Mouse (Mus musculus): ENCODE measurements around the gene Atg7. TPM values are rescaled to one million over a fixed set of nuclear protein-coding genes. Genes with fewer than 3 reads are reported as not detected.

Gene Atg7
- polyA plus RNA-seq, 1 experiment from 2014 or later = 13.5 TPM

GRCm38 (mm10) chr6:114857996-114858721 lies 215.3 kb downstream of the Atg7 start:
- Histone ChIP-seq H3K27ac (ENCODE audit: low read depth, low read length) (no peak overlapping the region), H3K27me3 (ENCODE audit: control insufficient read depth, insufficient read depth, low read length) (no peaks in the 10 kb centered on the region), H3K4me3 (ENCODE audit: low read depth, low read length) (no peak overlapping the region), H3K9me3 (ENCODE audit: control insufficient read depth, low read length) (no peaks in the 10 kb centered on the region), H3K36me3 (ENCODE audit: control insufficient read depth, insufficient read depth, low read length) (no peaks in the 10 kb centered on the region), H3K9ac (ENCODE audit: low read depth, low read length) (no peak overlapping the region), H3K4me2 (replicated peaks; ENCODE audit: low read depth, low read length) (no peak overlapping the region), H3K4me1 (replicated peaks; ENCODE audit: control insufficient read depth, insufficient read depth, low read length) (no peaks in the 10 kb centered on the region)
- WGBS = 87% methylated on average over 3 of the region's 3 CpGs
- DNase-seq (ENCODE audit: low spot score) (no peak), ATAC-seq (ENCODE audit: low FRiP score) (no peak)

GRCm38 (mm10) chr6:114858722-114859053 lies 215.8 kb downstream of the Atg7 start:
- Histone ChIP-seq H3K4me2 (replicated peaks; ENCODE audit: low read depth, low read length) (no peak overlapping the region), H3K4me1 (replicated peaks; ENCODE audit: control insufficient read depth, insufficient read depth, low read length) (no peaks in the 10 kb centered on the region), H3K9me3 (ENCODE audit: control insufficient read depth, low read length) (no peaks in the 10 kb centered on the region), H3K4me3 (ENCODE audit: low read depth, low read length) (no peak overlapping the region), H3K27me3 (ENCODE audit: control insufficient read depth, insufficient read depth, low read length) (no peaks in the 10 kb centered on the region), H3K27ac (ENCODE audit: low read depth, low read length) (no peak overlapping the region), H3K36me3 (ENCODE audit: control insufficient read depth, insufficient read depth, low read length) (no peaks in the 10 kb centered on the region), H3K9ac (ENCODE audit: low read depth, low read length) (no peak overlapping the region)
- ATAC-seq (ENCODE audit: low FRiP score) (no peak), DNase-seq (ENCODE audit: low spot score) (no peak)
- WGBS = 90% methylated on average over 4 of the region's 4 CpGs

- H3K36me3 ChIP-seq (ENCODE audit: control insufficient read depth, insufficient read depth, low read length) = no peaks in the 10 kb centered on the region
- WGBS = 91% methylated on average over 14 of the region's 14 CpGs
- H3K4me1 ChIP-seq (replicated peaks; ENCODE audit: control insufficient read depth, insufficient read depth, low read length) = no peaks in the 10 kb centered on the region
Measured at GRCm38 (mm10) chr6:114860677-114861568, 218.0 kb downstream of the Atg7 start.

GRCm38 (mm10) chr6:114861591-114861990 lies 218.7 kb downstream of the Atg7 start:
- DNase-seq (ENCODE audit: low spot score) = no peak
- no peaks in the 10 kb centered on the region for H3K4me1 ChIP-seq (replicated peaks; ENCODE audit: control insufficient read depth, insufficient read depth, low read length)
- no peak overlapping the region for H3K4me3 ChIP-seq (ENCODE audit: low read depth, low read length)
- H3K27me3 ChIP-seq (ENCODE audit: control insufficient read depth, insufficient read depth, low read length) = no peaks in the 10 kb centered on the region
- no peak overlapping the region for H3K4me2 ChIP-seq (replicated peaks; ENCODE audit: low read depth, low read length)
- 73% methylated on average over 9 of the region's 9 CpGs for WGBS
- H3K27ac ChIP-seq (ENCODE audit: low read depth, low read length) = no peak overlapping the region
- no peak for ATAC-seq (ENCODE audit: low FRiP score)
- H3K36me3 ChIP-seq (ENCODE audit: control insufficient read depth, insufficient read depth, low read length) = no peaks in the 10 kb centered on the region
- H3K9me3 ChIP-seq (ENCODE audit: control insufficient read depth, low read length) = no peaks in the 10 kb centered on the region
- H3K9ac ChIP-seq (ENCODE audit: low read depth, low read length) = no peak overlapping the region

More at GRCm38 (mm10) chr6:114860677-114861568, 218.0 kb downstream of the Atg7 start:
- Histone ChIP-seq H3K27ac (ENCODE audit: low read depth, low read length) (no peak overlapping the region), H3K27me3 (ENCODE audit: control insufficient read depth, insufficient read depth, low read length) (no peaks in the 10 kb centered on the region), H3K9ac (ENCODE audit: low read depth, low read length) (no peak overlapping the region), H3K4me3 (ENCODE audit: low read depth, low read length) (no peak overlapping the region), H3K4me2 (replicated peaks; ENCODE audit: low read depth, low read length) (no peak overlapping the region), H3K9me3 (ENCODE audit: control insufficient read depth, low read length) (no peaks in the 10 kb centered on the region)
- ATAC-seq (ENCODE audit: low FRiP score) (no peak), DNase-seq (ENCODE audit: low spot score) (no peak)

- no peaks in the 10 kb centered on the region for H3K36me3 ChIP-seq (ENCODE audit: control insufficient read depth, insufficient read depth, low read length)
Measured at GRCm38 (mm10) chr6:114862046-114862445, 219.1 kb downstream of the Atg7 start.

GRCm38 (mm10) chr6:114863501-114863900 lies 220.6 kb downstream of the Atg7 start:
- ATAC-seq (ENCODE audit: low FRiP score) (no peak), DNase-seq (ENCODE audit: low spot score) (no peak)
- Histone ChIP-seq H3K4me1 (replicated peaks; ENCODE audit: control insufficient read depth, insufficient read depth, low read length) (no peaks in the 10 kb centered on the region), H3K36me3 (ENCODE audit: control insufficient read depth, insufficient read depth, low read length) (no peaks in the 10 kb centered on the region), H3K9ac (ENCODE audit: low read depth, low read length) (no peak overlapping the region), H3K4me2 (replicated peaks; ENCODE audit: low read depth, low read length) (no peak overlapping the region), H3K27ac (ENCODE audit: low read depth, low read length) (no peak overlapping the region), H3K27me3 (ENCODE audit: control insufficient read depth, insufficient read depth, low read length) (no peaks in the 10 kb centered on the region), H3K9me3 (ENCODE audit: control insufficient read depth, low read length) (no peaks in the 10 kb centered on the region), H3K4me3 (ENCODE audit: low read depth, low read length) (no peak overlapping the region)
- 92% methylated on average over 5 of the region's 5 CpGs for WGBS

More at GRCm38 (mm10) chr6:114862046-114862445, 219.1 kb downstream of the Atg7 start:
- WGBS = 81% methylated on average over 9 of the region's 9 CpGs
- Histone ChIP-seq H3K27ac (ENCODE audit: low read depth, low read length) (no peak overlapping the region), H3K27me3 (ENCODE audit: control insufficient read depth, insufficient read depth, low read length) (no peaks in the 10 kb centered on the region), H3K4me1 (replicated peaks; ENCODE audit: control insufficient read depth, insufficient read depth, low read length) (no peaks in the 10 kb centered on the region), H3K9ac (ENCODE audit: low read depth, low read length) (no peak overlapping the region), H3K4me3 (ENCODE audit: low read depth, low read length) (no peak overlapping the region), H3K9me3 (ENCODE audit: control insufficient read depth, low read length) (no peaks in the 10 kb centered on the region), H3K4me2 (replicated peaks; ENCODE audit: low read depth, low read length) (no peak overlapping the region)
- DNase-seq (ENCODE audit: low spot score) (no peak), ATAC-seq (ENCODE audit: low FRiP score) (no peak)

- no peaks in the 10 kb centered on the region for H3K27me3 ChIP-seq (ENCODE audit: control insufficient read depth, insufficient read depth, low read length)
- H3K4me2 ChIP-seq (replicated peaks; ENCODE audit: low read depth, low read length) = no peak overlapping the region
- DNase-seq (ENCODE audit: low spot score) (no peak), ATAC-seq (ENCODE audit: low FRiP score) (no peak)
- no peaks in the 10 kb centered on the region for H3K36me3 ChIP-seq (ENCODE audit: control insufficient read depth, insufficient read depth, low read length)
- H3K4me3 ChIP-seq (ENCODE audit: low read depth, low read length) = no peak overlapping the region
- no peak overlapping the region for H3K27ac ChIP-seq (ENCODE audit: low read depth, low read length)
- no peaks in the 10 kb centered on the region for H3K9me3 ChIP-seq (ENCODE audit: control insufficient read depth, low read length)
- H3K4me1 ChIP-seq (replicated peaks; ENCODE audit: control insufficient read depth, insufficient read depth, low read length) = no peaks in the 10 kb centered on the region
- 87% methylated on average over 8 of the region's 8 CpGs for WGBS
- no peak overlapping the region for H3K9ac ChIP-seq (ENCODE audit: low read depth, low read length)
Measured at GRCm38 (mm10) chr6:114864421-114864820, 221.5 kb downstream of the Atg7 start.

- 87% methylated on average over 3 of the region's 3 CpGs for whole genome bisulfite sequencing
- DNase-seq (ENCODE audit: low spot score) (no peak), ATAC-seq (ENCODE audit: low FRiP score) (no peak)
- Histone ChIP-seq H3K4me1 (replicated peaks; ENCODE audit: control insufficient read depth, insufficient read depth, low read length) (peaks cover 4% of the 10 kb centered on the region), H3K4me3 (ENCODE audit: low read depth, low read length) (no peak overlapping the region), H3K4me2 (replicated peaks; ENCODE audit: low read depth, low read length) (no peak overlapping the region), H3K9ac (ENCODE audit: low read depth, low read length) (no peak overlapping the region), H3K27me3 (ENCODE audit: control insufficient read depth, insufficient read depth, low read length) (no peaks in the 10 kb centered on the region), H3K9me3 (ENCODE audit: control insufficient read depth, low read length) (no peaks in the 10 kb centered on the region), H3K36me3 (ENCODE audit: control insufficient read depth, insufficient read depth, low read length) (no peaks in the 10 kb centered on the region), H3K27ac (ENCODE audit: low read depth, low read length) (no peak overlapping the region)
Measured at GRCm38 (mm10) chr6:114866078-114866477, 223.2 kb downstream of the Atg7 start.
